Mouse (Mus musculus) hindbrain, postnatal 0 days (tissue): ENCODE data around the gene Qrfp. TPM values are rescaled to one million over a fixed set of nuclear protein-coding genes. Genes with fewer than 3 reads are reported as not detected.

Source experiments
- ATAC-seq: fragments of 200-750 bp; cut with Nextera tagmentation; 2 replicates; pipeline ENCODE4 v1.8.0; 2017; ENCODE audit warnings: mild to moderate bottlenecking, moderate TSS enrichment, moderate library complexity
- DNase-seq: peaks from one replicate; pipeline ENCODE4 v3.0.0-alpha.2; 2015; ENCODE audit warnings: low spot score
- H3K27ac ChIP-seq: fragments of 300-500 bp; sonication (generic); 2 replicates; pipeline ENCODE4 v1.5.1; 2014; ENCODE audit warnings: mild to moderate bottlenecking
- H3K27me3 ChIP-seq: fragments of 300-500 bp; sonication (generic); 2 replicates; pipeline ENCODE4 v1.6.1; 2014; ENCODE audit warnings: low read length, mixed read lengths; ENCODE audit not compliant: insufficient read depth
- H3K36me3 ChIP-seq: fragments of 300-500 bp; sonication (generic); 2 replicates; pipeline ENCODE4 v1.6.1; 2014; ENCODE audit warnings: low read length, mixed read lengths; ENCODE audit not compliant: insufficient read depth
- H3K4me1 ChIP-seq: fragments of 300-500 bp; sonication (generic); 2 replicates; pipeline ENCODE4 v1.6.1; 2014; ENCODE audit warnings: antibody characterized with exemption, low read length, mixed read lengths; ENCODE audit not compliant: insufficient read depth
- H3K4me2 ChIP-seq: fragments of 300-500 bp; sonication (generic); 2 replicates; pipeline ENCODE4 v1.6.1; 2014; ENCODE audit warnings: low read depth, mild to moderate bottlenecking, low read length, moderate library complexity, mixed read lengths
- H3K4me3 ChIP-seq: fragments of 300-500 bp; sonication (generic); 2 replicates; pipeline ENCODE4 v1.5.1; 2014; ENCODE audit warnings: low read length
- H3K9ac ChIP-seq: fragments of 300-500 bp; sonication (generic); replicated peaks from 2 replicates; pipeline ENCODE4 v1.6.1; 2014; ENCODE audit warnings: mild to moderate bottlenecking, low read length, moderate library complexity, mixed read lengths
- H3K9me3 ChIP-seq: fragments of 300-500 bp; sonication (generic); 2 replicates; pipeline ENCODE4 v1.6.1; 2016; ENCODE audit warnings: low read length, mixed read lengths
- CTCF ChIP-seq: IDR thresholded peaks from 2 replicates; pipeline ENCODE4 v1.5.1; 2016; ENCODE audit warnings: antibody characterized with exemption, control low read depth, low read depth
- WGBS: fragments of 180-500 bp; shearing (Covaris S2); extraction: QIAGEN DNeasy Blood & Tissue Kit; methylation state at CpG from one replicate; pipeline ENCODE4 v1.1.7; 2014; 5-methylcytosine and 5-hydroxymethylcytosine counted together
- polyA plus RNA-seq: library from polyadenylated mRNA; unstranded; fragments of >200 nt; fragmentation: Nextera tagmentation; extraction: Ambion mirVana; gene quantifications from 2 replicates; pipeline ENCODE4 v1.2.1, GENCODE M21; 2015
- total RNA-seq: library from RNA; depleted of rRNA; stranded (reverse); fragments of >200 nt; gene quantifications from 2 replicates; pipeline ENCODE4 v1.2.3, GENCODE M21; 2014; rRNA removed

Qrfp gene
- total RNA-seq: not detected in 2 replicates
- polyA plus RNA-seq: 0.06 TPM in 1 of 2 replicates, not detected in the other

DNA sequence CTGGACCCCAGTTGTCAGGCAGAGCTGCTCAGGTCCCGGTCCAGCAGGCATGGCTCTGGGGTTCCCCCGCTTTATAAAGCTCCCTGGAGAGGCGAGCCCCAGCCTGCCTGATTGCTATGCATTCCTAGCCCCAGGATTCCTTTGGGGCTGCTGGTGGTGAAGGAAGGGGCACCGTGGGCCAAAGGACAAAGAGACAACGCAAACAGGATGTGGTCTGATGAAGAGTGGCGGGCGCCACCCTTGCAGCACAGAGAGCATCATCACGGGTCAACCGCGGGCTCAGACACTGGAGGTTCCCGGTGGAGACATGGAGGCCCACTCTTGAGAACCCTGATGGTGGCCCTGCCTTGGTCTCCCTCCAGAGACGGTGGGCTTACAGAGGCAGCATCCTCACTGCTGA, at the start of gene Qrfp:
Gene Qrfp, minus strand, starts transcription at position 137 of the 400 bp plus-strand sequence.
- Histone ChIP-seq H3K27me3 (no peaks in the 10 kb centered on the region), H3K4me2 (no peak within 1 kb of the TSS), H3K4me3 (no peak within 1 kb of the TSS), H3K4me1 (peaks cover 26% of the 10 kb centered on the region), H3K9me3 (no peaks in the 10 kb centered on the region), H3K36me3 (no peaks in the 10 kb centered on the region), H3K27ac (no peak within 1 kb of the TSS; the same call in 1 of the 2 replicates), H3K9ac (no peak within 1 kb of the TSS)
- 44% methylated on average over 12 of the region's 12 CpGs for WGBS
- DNase-seq: no peak
- no peak for ATAC-seq
- TF ChIP-seq CTCF: no peak

DNA sequence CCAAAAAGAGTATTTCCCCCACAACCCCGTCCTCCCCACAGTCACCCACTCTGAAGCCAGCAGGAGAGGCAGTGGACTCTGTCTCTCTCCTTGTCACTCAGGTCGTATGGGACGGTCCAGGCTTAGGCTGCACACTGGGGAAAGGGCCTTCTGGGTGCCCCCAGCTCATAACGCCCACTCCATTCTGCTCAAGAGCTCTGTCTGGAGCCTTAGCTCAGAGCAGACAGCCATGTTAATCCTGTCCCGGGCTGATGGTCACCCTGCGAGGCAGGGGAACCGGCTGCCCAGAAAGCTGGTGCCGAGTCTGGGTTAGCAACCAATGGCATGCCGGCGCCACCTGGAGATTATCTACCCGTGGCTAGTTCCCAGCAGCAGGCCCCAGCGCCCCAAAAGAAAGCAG, 48.1 kb upstream of the Qrfp start:
- no peak for ATAC-seq
- 0 out of 2 replicates have a peak, but pooled peaks cover 3% of the 10 kb centered on the region for H3K27me3 ChIP-seq
- H3K9ac ChIP-seq: no peak overlapping the region
- WGBS: 25% methylated on average over 12 of the region's 12 CpGs
- no peak for DNase-seq
- no peak overlapping the region for H3K4me2 ChIP-seq
- H3K36me3 ChIP-seq: no peaks in the 10 kb centered on the region
- H3K27ac ChIP-seq: no peak overlapping the region
- no peak overlapping the region for H3K4me3 ChIP-seq
- H3K9me3 ChIP-seq: no peaks in the 10 kb centered on the region
- no peak for TF ChIP-seq CTCF
- H3K4me1 ChIP-seq: no peaks in the 10 kb centered on the region; the same call in 1 of the 2 replicates

DNA sequence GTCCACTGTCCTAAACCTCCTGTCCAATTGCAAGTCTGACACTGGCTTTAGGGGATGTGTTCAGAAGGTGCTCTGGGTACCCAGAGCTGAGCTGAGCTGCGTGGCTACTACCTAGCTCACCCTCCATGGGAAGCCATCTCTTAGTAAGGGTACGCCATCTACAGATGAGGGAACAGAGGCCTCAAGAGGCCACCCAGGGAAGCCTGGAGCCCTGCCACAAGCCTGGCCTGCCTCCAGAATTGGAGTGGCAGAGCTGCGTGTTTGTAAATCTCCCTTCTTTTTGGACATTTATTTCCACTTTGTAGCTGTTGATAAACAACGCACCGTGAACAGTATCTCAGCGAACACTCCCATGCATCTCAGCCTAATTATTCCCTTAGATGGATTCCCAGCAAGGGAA, 46.8 kb upstream of the Qrfp start:
- Histone ChIP-seq H3K4me3 (no peak overlapping the region), H3K9ac (no peak overlapping the region), H3K9me3 (no peaks in the 10 kb centered on the region), H3K4me2 (no peak overlapping the region), H3K4me1 (no peaks in the 10 kb centered on the region; the same call in 1 of the 2 replicates), H3K27me3 (0 out of 2 replicates have a peak, but pooled peaks cover 3% of the 10 kb centered on the region), H3K27ac (no peak overlapping the region), H3K36me3 (no peaks in the 10 kb centered on the region)
- no peak for TF ChIP-seq CTCF
- DNase-seq (no peak), ATAC-seq (no peak)
- 38% methylated on average over 6 of the region's 6 CpGs for WGBS

DNA sequence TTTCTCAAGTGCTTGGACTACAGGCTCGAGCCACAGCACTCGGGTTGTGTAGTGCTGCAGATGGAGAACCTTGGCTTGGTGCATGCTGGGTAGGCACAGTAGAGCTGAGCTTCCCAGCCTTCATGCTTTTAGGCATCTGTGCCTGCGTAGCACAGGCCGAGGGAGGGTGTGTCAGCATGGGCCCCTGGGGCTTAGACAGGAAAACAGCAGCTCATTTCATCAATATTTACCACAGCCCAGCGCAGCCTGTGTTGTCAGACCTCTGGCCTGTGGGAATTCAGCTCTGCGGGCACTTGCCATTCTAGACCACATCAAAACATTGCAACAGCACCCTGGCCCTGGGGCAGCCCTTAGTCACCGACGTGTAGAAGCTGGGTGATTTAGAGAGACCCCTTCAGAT, 45.6 kb upstream of the Qrfp start:
- TF ChIP-seq CTCF: no peak
- WGBS: 83% methylated on average over 8 of the region's 8 CpGs

DNA sequence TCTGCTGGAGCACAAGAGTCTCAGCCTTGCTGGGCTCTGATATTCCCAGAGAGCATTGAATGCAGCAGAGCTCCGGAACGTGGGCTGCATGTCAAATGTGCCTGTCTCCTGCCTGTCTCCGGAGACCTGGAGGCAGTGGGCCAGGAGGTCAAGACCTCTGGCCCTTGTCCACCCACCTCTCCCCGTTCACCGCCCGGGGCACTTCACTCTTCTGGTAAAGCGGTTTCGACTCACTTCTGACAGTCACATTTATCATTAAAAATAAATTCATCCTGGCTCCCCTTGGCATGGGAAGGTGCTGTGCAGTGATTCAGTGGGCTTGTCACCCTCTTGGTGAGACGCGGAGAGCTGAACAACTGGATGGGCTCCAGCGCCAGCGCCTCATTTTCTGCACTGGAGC, 39.8 kb upstream of the Qrfp start:
- TF ChIP-seq CTCF: no peak
- DNase-seq: peak; percentile 43

More for the DNA sequence above, 45.6 kb upstream of the Qrfp start:
- Histone ChIP-seq H3K4me2 (no peak overlapping the region), H3K27me3 (0 out of 2 replicates have a peak, but pooled peaks cover 3% of the 10 kb centered on the region), H3K9me3 (no peaks in the 10 kb centered on the region), H3K4me1 (no peaks in the 10 kb centered on the region; the same call in 1 of the 2 replicates), H3K27ac (no peak overlapping the region), H3K36me3 (no peaks in the 10 kb centered on the region), H3K4me3 (no peak overlapping the region), H3K9ac (no peak overlapping the region)
- no peak for DNase-seq
- ATAC-seq: no peak

DNA sequence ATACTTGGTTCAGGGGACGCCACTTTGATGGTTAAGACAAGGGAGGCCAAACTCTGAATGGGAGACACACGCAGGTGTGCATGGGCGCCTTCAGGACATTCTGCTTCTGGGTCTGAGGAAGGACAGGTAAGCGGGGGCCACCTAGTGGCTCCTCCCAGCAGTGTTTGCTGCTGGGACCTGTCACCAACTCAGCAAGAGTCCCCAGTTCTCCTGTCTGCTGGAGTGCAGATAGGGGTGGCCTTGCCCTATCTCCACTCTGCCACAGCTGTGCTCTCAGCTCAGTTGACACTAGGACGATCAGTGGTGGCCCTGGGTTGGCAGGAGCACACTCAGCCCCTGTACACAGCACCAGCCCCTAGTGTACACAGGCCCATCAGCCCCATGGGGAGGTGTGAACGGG, 37.5 kb upstream of the Qrfp start:
- no peaks in the 10 kb centered on the region for H3K36me3 ChIP-seq
- no peaks in the 10 kb centered on the region for H3K27me3 ChIP-seq
- peak; percentile 70 for TF ChIP-seq CTCF
- ATAC-seq (peak; percentile 24; the same call in 1 of the 2 replicates), DNase-seq (no peak)
- 31% methylated on average over 6 of the region's 6 CpGs for WGBS
- no peak overlapping the region for H3K4me3 ChIP-seq
- no peak overlapping the region for H3K9ac ChIP-seq
- no peaks in the 10 kb centered on the region for H3K9me3 ChIP-seq
- peaks cover 10% of the 10 kb centered on the region; the same call in 1 of the 2 replicates for H3K4me1 ChIP-seq
- H3K4me2 ChIP-seq: no peak overlapping the region
- no peak overlapping the region for H3K27ac ChIP-seq

More for the DNA sequence above, 39.8 kb upstream of the Qrfp start:
- Histone ChIP-seq H3K4me2 (no peak overlapping the region), H3K36me3 (no peaks in the 10 kb centered on the region), H3K27me3 (no peaks in the 10 kb centered on the region), H3K27ac (no peak overlapping the region), H3K9me3 (no peaks in the 10 kb centered on the region), H3K4me3 (no peak overlapping the region), H3K9ac (no peak overlapping the region), H3K4me1 (peaks cover 10% of the 10 kb centered on the region; the same call in 1 of the 2 replicates)
- no peak for ATAC-seq
- WGBS: 19% methylated on average over 12 of the region's 12 CpGs

DNA sequence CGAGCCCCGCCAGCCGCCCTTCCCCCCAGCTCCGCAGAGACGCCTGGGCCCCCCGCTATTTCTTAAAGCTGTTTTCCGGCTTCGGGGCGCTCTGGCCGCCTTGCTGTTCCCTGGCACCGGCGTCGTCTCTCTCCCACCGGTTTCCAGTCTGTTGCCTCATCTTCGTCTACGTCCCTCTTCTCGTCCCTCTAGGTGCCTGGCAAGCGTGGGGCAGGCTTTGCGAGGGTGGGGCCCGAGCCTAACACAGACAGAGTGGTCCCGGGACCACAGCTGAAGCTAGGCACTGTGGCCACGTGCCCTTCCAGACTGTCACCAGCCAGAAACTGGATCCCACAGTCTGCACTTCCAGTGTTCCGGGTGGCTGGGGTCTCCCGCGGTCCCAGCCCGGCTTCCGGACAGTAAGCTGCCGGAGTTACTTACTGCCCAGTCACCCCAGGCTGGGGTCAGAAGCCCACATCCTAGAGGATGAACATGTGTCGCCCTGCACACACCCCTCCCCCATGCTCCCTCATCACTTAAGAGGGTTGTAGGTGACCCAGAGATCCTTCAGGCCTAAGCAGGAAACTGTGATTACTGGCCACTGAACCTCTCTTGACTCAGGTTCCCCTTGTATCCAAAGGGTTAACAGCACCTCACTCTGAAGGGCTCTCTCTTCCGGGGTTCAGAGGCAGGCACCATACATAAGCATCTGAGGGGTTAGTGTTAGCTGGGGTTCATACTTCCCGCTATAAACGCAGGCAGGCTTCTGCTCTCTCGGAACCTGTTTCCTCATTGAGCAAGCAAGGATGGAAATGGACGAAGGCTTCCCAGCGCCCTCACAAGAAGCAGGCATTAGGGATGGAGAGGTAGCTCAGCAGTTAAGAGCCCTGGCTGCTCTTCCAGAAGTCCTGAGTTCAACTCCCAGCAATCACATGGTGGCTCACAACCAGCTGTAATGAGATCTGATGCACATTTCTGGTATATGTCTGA, 36.6 kb upstream of the Qrfp start:
- TF ChIP-seq CTCF: no peak
- WGBS: 6% methylated on average over 35 of the region's 35 CpGs
- Histone ChIP-seq H3K4me1 (peaks cover 10% of the 10 kb centered on the region; the same call in 1 of the 2 replicates), H3K27ac (no peak overlapping the region), H3K9ac (no peak overlapping the region), H3K9me3 (no peaks in the 10 kb centered on the region), H3K4me2 (peak overlapping the region; percentile 86), H3K4me3 (peak overlapping the region; percentile 51), H3K36me3 (no peaks in the 10 kb centered on the region), H3K27me3 (no peaks in the 10 kb centered on the region)
- DNase-seq (no peak), ATAC-seq (no peak)
